Mouse (Mus musculus) MN1 (cell line): ENCODE measurements around the gene Wdr90.
"Not testable (repeated sequence)": the region's sequence is repeated elsewhere in the genome, so short reads cannot be mapped to it uniquely, and the experiment has no call there.

Experiments used
- DNase-seq: peaks from one replicate; pipeline ENCODE4 v3.0.0-alpha.2; 2016; ENCODE audit warnings: low spot score

Gene Wdr90

DNA sequence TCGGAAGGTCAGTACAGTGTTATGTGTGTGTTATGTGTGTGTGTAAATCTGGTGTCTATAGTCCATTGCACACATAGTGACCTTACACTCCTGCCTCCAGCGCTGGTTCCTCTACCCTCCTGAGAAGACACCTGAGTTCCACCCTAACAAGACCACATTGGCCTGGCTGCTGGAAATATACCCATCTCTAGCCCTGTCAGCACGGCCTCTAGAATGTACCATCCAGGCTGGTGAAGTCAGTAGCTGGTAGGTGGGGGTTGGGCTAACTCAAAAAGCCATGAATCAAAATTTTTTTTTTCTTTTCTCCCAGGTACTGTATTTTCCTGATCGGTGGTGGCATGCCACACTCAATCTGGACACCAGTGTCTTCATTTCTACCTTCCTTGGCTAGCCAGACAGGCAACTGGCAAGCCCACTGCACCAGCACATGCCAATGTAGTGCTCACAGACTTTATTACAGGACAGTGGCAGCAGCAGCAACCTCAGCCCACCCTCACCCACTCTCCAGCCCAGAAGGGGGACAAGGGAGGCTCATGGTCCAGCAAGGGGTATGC is 31.0 kb downstream of the Wdr90 start:
- no peak for DNase-seq

DNA sequence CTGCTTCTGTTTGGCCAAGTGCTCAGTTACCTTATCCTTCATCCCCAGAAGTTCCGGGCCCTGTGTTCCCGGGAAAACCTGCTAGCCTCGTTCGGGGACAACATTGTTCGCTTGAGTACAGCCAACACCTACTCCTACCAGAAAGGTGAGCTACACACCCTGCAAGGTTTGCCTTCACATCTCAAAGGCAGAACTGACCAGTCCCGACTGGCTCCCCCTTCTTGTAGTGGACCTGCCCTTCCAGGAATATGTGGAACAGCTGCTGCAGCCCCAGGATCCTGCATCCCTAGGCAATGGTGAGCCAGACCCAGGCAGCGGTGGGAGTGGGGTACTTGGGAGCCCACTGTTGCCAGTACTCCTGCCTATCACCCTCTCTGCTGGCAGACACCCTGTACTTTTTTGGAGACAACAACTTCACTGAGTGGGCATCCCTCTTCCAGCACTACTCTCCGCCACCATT is 31.7 kb downstream of the Wdr90 start:
- no peak for DNase-seq

- no peak for DNase-seq
These were observed 32.4 kb downstream of the Wdr90 start, which contains the start of gene Jmjd8 for GRCm38 (mm10) chr17:25828712-25829557. Jmjd8 (plus strand) TSS chr17:25828867.

DNA sequence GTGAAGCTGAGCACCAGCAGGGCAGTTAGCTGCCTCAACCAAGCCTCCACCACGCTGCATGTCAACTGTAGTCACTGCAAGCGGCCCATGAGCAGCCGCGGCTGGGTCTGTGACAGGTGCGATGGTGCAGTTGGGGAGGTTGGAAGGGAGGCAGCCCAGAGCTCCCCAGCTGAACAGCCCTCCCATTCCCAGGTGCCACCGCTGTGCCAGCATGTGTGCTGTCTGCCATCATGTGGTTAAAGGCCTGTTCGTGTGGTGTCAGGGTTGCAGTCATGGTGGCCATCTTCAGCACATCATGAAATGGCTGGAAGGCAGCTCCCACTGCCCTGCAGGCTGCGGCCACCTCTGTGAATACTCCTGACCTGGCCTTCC is 33.1 kb downstream of the Wdr90 start:
- no peak for DNase-seq

DNA sequence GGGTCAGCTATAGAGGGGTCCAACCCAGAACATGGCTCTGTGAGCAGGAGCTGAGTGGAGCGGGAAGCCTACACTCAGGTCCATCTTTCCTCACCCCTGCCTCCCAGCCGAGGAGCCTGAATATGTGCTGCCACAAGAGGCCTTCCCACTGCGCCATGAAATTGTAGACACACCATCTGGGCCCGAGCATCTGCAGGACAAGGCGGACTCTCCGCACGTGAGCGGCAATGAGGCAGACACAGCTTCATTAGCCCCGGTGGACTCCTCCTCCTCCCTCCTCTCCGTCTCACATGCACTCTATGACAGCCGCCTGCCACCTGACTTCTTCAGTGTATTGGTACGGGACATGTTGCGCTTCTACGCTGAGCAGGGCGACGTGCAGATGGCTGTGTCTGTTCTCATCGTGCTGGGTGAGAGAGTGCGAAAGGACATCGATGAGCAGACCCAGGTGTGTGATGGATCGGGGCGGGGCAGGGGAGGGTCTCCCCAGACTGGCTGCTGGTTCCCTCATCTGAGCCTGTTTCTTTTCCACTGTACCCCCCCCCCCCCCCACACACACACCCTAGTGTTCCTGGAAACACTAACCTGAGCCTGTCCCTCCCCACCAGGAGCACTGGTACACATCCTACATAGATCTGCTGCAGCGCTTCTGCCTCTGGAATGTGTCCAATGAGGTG is 33.6 kb downstream of the Wdr90 start:
- no peak for DNase-seq

DNA sequence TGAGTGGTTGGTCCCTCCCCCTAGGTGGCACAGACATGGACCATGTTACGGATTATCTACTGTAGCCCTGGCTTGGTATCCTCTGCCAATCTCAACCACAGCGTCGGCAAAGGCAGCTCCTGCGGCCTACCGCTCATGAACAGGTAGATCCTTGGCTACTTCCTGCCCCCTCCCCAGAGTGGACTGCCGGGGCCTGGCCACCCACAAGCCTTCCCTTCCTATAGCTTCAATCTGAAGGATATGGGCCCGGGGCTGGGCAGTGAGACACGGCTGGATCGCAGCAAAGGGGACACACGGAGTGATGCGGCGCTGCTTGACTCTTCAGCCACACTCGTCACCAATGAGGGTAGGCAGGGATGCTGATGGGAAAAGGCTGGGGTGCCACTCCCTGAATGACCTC is 34.3 kb downstream of the Wdr90 start:
- DNase-seq: no peak

GRCm38 (mm10) chr17:25825984-25826570 is 35.2 kb downstream of the Wdr90 start:
- no peak for DNase-seq

DNA sequence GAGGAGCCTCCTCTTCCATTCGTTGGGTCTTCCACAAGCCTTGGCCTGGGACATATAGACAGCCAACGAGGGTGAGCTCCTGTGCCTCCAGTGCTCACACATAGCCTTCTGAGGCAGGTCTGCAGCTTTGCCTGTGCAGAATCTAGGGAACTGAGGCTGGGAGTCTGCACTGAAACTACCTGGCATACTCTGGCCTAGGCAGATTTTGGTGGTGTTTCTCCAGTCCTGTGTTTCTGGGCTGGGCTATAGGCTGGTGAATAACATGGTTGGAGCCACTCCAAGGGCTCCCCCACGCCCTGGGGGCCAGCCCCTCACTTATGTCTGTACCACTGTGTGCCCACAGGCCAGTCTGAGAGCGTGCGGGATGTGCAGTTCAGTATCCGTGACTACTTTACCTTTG is 36.0 kb downstream of the Wdr90 start:
- no peak for DNase-seq

GRCm38 (mm10) chr17:25824362-25825142 is 36.7 kb downstream of the Wdr90 start:
- no peak for DNase-seq

GRCm38 (mm10) chr17:25823452-25823851 is 37.8 kb downstream of the Wdr90 start, which contains the start of gene Wdr24:
Wdr24 (plus strand) TSS chr17:25823627.
- peak; percentile 92 for DNase-seq

DNA sequence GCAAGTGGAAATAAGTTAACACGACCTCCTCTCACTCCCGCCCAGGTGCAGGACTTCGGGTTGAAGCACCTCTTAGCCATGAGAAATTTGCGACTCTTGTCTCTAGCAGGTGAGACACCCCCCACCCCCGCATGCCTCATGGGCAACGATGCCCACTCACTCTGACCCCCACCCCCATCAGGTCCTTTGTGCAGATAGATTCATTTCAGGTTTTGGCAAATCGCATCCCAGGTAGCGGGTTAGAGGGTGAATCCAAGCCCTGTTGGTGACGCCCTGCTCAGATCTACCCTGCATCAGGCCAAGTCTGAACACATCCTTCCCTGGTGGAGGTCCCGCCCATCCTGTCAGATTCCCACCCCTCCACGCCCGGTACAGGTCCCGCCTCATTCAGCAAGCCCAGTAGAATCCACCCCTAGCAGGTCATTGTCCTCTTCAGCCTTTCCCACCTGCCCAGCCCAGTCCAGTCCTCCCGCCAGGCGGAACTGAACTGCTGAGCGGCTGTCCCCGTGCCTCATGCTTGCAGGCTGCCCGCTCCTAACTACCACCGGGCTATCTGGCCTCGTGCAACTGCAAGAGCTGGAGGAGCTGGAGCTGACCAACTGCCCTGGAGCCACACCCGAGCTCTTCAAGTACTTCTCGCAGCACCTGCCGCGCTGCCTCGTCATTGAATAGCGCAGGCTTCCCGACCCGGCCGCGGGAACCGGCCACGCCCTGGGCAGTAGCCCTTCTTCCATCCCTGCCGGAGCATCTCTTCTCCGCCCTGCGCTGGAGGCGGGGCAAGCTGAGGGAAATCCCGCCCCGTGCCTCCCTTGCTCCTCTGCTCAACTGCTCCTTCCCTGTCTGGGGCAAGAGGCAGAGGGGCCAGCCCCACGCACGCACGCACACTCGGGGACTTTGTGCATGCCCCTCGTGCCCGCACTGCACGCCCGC is 42.2 kb downstream of the Wdr90 start:
- peak; percentile 50 for DNase-seq

DNA sequence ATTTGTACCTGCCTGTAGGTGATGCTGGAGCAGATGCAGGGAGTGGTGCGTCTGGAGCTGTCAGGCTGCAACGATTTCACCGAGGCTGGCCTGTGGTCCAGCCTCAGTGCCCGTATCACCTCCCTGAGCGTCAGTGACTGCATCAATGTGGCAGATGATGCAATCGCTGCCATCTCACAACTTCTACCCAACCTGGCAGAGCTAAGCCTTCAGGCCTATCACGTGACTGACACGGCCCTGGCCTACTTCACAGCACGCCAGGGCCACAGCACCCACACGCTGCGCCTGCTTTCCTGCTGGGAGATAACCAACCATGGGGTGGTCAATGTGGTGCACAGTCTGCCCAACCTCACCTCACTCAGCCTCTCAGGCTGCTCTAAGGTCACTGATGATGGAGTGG is 43.6 kb downstream of the Wdr90 start:
- no peak for DNase-seq

- DNase-seq: no peak
These were observed 47.8 kb downstream of the Wdr90 start for GRCm38 (mm10) chr17:25813471-25813870.

DNA sequence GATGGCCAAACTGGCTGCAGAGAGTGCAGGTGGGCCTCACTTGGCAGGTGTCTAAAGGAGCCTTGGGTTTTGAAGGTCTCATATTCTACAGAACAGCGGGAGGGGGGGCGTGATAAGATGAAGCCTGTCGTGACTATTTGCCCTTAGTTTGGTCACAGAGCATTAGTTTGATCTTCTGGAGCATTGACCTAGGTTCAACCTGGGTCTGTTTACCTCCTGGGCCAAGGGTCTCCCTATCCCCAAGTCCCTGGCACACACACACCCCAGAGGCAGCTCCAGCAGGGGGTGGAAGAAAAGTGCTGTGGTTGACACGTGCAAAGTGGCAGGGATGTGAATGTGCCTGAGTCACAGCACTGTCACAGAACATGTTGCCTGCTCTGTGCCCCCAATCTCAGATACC is 50.4 kb downstream of the Wdr90 start:
- DNase-seq: no peak

- peak; percentile 82 for DNase-seq
These were observed 51.5 kb downstream of the Wdr90 start for GRCm38 (mm10) chr17:25809606-25810340.

DNA sequence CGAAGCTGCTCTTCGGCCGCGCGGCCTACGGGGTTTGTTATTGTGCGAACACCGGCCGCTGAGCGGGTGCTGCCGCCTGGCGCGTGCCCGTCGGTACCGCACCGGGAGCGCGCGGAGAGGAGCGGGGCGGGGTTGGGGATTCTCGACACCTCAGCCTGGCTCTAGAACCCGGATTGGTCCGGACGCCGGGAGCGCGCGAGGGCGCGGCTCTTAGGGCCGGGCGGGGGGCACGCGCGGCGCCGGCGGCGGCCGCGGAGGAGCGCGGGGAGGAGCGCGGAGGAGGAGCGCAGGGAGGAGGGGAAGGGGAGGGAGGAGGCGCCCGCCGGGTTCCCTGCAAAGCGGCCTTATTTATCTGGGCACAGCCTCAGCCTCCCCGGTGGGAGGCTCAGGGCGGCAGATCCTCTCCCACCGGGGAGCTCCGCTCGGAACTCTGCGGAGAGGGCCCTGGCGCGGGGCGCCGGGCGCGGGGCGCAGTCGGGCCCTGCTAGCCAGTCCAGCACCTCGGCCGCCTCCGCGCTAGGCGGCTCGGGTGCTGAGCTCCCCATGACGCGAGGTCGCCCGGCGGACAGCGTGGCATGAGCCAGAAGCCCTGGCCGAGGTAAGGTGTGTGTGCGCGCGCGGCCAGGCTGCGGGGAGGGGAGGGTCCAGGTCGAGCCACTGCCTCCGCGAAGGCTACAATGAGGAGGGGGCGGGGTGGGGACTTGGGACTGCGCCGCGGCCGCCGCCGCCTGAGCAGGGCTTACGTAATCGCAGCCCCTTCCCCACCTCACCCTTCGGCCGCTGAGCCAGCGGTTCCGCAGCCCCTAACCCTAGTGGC is 52.3 kb downstream of the Wdr90 start, which contains the start of gene Fbxl16:
Fbxl16 (plus strand) TSS at position 297 of the 817 bp plus-strand sequence.
- DNase-seq: peak; percentile 95

GRCm38 (mm10) chr17:25808028-25808427 is 53.3 kb downstream of the Wdr90 start:
- DNase-seq: peak; percentile 54

DNA sequence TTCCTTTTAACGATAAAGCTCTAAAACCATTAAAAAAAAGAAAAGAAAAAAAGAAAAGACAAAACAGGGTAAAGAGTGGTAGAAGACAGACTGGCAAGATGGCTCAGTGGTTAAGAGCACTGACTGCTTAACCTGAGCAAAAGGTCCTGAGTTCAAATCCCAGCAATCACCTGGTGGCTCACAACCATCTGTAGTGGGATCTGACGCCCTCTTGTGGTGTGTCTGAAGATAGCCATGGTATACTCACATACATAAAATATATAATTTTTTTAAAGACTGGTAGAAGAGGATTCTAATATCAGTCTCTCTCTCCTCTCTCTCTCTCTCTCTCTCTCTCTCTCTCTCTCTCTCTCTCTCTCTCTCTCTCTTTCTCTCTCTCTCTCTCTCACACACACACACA is 53.8 kb downstream of the Wdr90 start:
- not testable (repeated sequence) for DNase-seq

GRCm38 (mm10) chr17:25806507-25806906 is 54.8 kb downstream of the Wdr90 start:
- DNase-seq: peak; percentile 57
